Mouse (Mus musculus): ENCODE data around the gene Srcin1.

Srcin1 gene

DNA sequence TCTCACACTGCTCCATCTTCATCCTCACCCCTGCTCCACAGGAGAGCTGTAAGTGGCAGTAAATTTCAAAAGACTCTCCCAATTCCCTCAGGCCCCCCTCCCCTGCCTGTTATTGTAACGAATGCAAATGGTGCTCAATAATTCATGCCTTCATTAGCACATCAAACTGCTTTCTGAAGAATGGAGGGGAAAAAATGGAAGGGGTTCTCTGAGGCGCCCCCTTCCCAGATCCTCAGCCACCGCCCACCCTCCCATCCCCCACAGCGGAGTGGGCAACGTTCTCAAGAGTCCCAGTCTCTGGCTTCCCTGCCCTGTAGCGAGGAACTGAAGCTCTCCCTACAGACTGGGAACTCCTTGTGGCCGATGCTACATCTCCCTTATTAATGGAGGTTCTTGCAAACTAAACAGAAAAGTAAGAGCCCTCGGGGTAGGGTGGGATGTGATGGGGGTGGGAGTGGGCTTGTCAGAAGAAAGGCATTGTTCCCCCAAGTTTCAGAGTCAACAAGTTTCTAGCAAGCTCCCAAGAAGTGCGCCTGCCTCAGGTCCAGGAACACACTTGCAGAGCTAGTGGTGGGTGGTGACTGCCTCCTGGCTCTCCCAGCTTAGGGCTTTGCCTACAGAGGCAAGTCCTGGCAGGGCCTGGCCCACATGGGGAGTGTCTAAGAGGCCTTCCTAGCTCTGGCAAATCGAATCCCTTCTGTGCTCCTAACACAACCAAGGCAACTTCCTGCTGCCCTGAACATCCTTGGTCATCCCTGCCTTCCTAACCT, 3.3 kb upstream of the Srcin1 start:
- no peak for DNase-seq (ENCODE audit: low read depth, low spot score)

DNA sequence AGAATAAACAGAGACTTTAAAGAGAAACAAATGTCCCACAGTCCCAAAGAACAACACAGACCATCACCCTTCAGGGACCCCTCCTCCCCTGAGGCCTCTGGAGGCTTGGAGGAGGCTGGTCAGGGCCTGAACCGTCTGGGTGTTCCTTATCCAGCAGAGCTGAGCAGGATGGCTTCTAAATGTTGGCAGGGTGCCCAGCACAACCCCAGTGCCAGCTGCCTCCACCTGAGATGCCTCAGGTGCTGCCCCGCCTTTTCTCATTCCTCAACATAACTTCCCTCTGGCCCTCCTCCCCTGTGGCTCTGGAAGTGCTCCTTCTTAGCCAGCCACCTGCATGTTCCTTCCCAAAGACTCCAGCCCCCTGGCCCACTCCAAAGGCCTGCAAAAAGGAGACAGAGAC, 2.3 kb upstream of the Srcin1 start:
- DNase-seq (ENCODE audit: low read depth, low spot score): no peak

GRCm38 (mm10) chr11:97575638-97576037, 348 bp downstream of the Srcin1 start:
- DNase-seq (ENCODE audit: low read depth, low spot score): peak; percentile 96

DNA sequence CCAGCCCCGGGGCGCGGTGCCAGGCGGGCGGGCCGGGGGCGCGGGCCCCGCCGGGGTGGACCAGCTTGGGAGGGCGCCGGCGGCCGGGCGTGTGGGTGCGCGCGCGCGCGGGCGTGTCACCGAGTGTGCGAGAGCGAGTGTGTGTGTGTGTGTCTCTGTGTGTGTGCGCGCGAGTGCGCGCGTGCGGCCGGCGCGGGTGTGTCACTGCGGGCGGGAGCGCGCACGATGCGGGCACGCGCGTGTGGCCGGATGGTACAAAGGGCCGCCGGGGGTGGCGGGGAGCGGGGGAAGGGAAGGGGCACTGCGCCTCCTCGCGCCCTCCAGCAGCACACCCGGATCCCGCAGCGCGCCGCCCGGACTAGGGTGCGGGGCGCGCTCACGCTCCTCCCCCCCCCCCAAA, 911 bp downstream of the Srcin1 start:
- no peak for DNase-seq (ENCODE audit: low read depth, low spot score)

DNA sequence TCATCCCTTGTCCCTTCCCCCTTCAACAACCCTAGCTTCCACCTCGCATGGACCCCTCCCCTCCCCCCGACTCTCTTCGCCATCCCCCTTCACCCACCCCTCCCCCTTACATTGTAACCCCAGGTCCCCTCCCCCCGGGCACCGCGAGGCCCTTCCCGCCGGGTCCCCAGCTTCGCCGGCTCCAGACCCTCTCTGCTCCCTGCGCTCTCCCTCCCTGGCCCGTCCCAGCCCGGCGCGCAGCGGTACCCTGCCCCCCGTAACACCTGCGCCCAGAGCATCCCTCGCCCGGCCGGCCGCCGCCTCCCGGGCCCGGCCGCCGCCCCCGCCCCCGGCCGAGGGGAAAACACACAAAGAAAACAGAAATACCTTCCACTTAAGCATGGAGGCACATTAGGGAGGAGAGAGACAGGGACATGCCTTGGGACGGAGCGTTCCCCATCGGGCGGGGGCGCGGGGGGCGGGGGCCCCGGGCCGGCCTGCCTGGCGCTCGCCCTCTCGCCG, 1.4 kb downstream of the Srcin1 start:
- no peak for DNase-seq (ENCODE audit: low read depth, low spot score)

GRCm38 (mm10) chr11:97573891-97574550, 2.0 kb downstream of the Srcin1 start:
- no peak for DNase-seq (ENCODE audit: low read depth, low spot score)

- no peak for DNase-seq (ENCODE audit: low read depth, low spot score)
These were observed 3.0 kb downstream of the Srcin1 start for GRCm38 (mm10) chr11:97572895-97573480.

GRCm38 (mm10) chr11:97572089-97572345, 4.0 kb downstream of the Srcin1 start:
- DNase-seq (ENCODE audit: low read depth, low spot score): no peak

- no peak for DNase-seq (ENCODE audit: low read depth, low spot score)
These were observed 4.5 kb downstream of the Srcin1 start for GRCm38 (mm10) chr11:97571266-97572088.

GRCm38 (mm10) chr11:97570493-97571137, 5.4 kb downstream of the Srcin1 start:
- DNase-seq (ENCODE audit: low read depth, low spot score): no peak

DNA sequence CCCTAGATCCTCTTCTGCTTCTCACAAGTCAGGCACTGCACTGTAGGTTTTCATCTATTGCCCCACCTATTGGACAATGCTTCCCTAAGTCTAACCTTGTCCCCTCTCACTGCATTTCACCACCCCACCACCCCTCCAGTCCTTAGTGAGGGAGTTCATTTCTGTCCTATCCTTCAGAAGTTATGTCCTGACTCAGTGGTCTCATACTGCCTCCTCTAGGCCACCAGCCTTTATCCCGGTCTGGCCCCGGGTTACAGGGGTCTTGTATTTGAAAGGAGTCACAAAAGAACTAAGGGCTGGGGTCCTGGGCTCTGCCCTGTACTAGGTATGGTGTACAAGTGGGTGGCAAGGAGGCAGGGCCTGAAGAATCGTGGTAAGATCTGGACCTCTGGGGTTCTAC, 6.2 kb downstream of the Srcin1 start:
- DNase-seq (ENCODE audit: low read depth, low spot score): no peak

DNA sequence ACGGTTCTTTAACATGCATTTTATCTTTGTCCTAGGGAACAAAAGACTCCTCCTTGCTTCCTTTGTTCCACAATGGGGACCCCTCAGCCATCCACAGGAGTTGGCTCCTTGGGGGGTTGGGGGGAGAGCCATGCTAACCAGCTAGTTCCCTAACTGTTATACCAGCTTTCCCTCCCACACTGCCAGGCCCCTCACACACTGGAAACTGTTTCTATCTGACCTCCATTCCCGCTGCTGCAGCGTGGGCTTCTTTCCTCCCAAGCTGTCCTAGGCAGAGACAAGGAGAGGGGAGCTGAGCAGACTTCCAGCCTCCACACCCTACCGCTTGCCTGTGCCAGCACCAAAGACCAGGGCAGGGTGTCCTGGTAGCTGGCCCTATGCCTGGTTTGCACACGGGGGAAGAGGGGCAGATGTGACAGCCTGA, 6.7 kb downstream of the Srcin1 start:
- DNase-seq (ENCODE audit: low read depth, low spot score): no peak

DNA sequence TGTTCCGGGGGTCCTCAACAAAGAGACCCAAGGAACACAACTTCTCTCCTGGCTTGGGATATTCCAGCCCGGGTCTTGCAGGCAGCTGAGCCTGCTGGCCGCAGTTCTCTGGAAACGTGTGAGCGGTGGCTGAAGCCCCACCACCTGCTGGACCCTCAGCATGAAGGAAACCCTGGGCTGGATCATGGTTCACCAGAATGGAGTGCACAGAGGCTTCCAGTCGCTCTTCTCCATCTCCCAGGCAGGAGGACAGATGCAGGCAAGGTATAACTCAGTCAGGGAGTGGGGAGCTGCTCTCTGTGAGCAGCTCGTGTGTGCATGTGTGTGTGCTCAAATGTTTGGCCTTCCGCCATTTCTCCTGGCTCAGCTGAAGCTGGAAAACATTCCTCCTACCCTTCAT, 7.3 kb downstream of the Srcin1 start:
- DNase-seq (ENCODE audit: low read depth, low spot score): no peak

DNA sequence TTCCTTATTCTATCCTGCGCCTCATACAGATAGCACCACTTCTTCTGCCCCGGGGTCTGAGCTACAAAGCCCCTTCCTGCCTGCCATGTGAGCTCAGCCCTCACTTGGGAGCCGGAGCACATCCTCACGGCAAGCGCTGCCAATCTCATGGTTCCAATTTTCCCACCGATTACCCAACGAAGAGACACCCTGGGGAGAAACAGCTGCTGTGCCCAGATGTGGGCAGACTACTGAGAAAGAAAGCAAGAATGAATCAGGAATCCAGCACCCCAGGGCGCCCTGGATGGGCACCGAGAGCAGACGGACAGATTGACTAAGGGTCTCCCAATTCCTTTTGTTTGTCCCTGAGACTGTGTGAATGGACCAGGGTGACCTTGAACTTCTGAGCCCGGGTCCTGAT, 8.5 kb downstream of the Srcin1 start:
- DNase-seq (ENCODE audit: low read depth, low spot score): no peak

DNA sequence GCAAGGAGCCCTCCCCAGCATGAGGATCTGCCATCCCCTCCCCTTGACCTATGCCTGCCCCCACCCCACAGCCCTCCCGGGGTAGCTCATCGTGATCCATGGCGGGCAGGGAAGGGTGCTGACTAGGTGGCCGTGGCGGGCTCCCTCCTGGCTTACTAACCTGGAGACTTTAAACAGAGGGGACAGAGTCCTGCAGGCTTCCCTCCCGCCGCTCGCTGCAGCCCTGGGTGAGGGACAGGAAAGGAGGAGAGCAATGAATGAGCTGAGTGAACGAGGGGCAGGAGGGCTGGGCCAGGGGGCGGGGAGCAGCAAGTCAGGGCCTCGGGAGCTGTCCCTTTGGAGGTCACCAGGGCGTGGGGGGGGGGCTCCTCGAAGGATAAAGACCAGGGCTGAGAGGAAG, 9.4 kb downstream of the Srcin1 start:
- no peak for DNase-seq (ENCODE audit: low read depth, low spot score)

GRCm38 (mm10) chr11:97563730-97564129, 12.3 kb downstream of the Srcin1 start:
- DNase-seq (ENCODE audit: low read depth, low spot score): no peak

DNA sequence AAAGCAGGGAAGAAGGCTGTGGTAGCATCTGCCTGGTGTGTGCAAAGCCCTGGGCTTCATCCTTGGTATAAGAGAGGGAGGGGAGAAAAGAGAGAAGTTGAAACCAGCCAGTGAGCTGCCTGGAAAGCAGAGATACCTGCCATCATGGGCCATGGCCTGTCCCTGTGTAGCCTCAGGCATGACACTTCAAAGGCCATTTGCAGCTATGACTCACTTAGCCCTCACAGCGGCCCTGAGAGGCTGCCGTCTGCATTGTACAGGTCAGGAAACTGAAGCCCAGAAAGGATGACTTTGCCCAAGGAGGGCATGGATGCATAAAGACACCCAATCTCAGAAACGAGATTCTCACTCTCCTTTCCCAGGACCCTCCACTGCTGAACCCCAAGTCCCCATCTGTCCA, 13.4 kb downstream of the Srcin1 start:
- no peak for DNase-seq (ENCODE audit: low read depth, low spot score)

- no peak for DNase-seq (ENCODE audit: low read depth, low spot score)
These were observed 15.6 kb downstream of the Srcin1 start for GRCm38 (mm10) chr11:97560210-97560963.

DNA sequence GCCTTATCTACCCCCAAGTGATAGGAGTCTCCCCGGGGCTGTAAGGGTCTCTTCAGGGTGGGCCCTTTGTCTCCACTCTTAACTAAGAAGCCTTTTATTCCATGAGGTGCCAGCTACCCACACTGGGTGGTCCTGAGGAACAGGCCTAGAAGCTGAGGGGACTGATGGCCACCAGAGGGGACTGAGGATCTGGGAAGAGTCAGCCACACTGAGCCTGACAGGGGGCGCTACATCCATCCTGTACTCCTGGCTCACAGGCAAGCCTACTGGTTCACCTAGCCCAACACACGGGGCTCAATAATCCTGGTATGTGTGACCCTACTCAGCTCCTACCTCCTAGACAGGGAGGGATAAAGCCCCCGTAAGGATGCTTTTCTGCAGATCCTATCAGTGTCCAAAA, 16.4 kb downstream of the Srcin1 start:
- no peak for DNase-seq (ENCODE audit: low read depth, low spot score)

DNA sequence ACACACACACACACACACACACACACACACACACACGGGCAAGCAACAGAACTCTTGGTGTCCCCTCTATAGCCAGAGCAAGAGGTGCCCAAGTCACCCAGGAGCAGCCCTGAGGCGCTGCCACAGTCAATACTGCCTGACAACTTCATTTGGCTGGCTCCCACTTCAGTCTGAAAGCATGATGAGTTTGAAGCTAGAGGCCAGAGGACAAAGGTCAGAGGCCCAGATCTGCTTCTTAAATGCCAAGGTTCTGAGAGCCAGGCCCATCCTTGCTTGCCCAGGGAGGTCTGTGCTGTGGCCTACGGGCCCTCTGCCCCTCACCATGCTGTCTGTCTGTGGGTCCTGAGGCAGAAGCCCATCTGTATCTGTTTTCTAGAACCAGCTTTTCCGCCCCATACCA, 18.1 kb downstream of the Srcin1 start:
- DNase-seq (ENCODE audit: low read depth, low spot score): no peak

Measured in WW6 (cell line).